Mouse (Mus musculus) ES-E14 (cell line): ENCODE measurements at regions not wholly inside any gene's neighbourhood (a gene's known extent, or its start where the extent isn't known, plus 50 kb on each side); places are given as distances from the start of the nearest gene placed in this dataset.

Experiments
- CHD2 ChIP-seq: IDR thresholded peaks from 2 replicates; pipeline ENCODE4 v1.6.1; 2014; ENCODE audit warnings: mild to moderate bottlenecking, low read depth, low read length, inconsistent platforms
- HCFC1 ChIP-seq: IDR thresholded peaks from 2 replicates; pipeline ENCODE4 v1.6.1; 2012; ENCODE audit warnings: low read length, inconsistent platforms, borderline replicate concordance; ENCODE audit not compliant: insufficient read depth
- MAFK ChIP-seq: IDR thresholded peaks from 2 replicates; pipeline ENCODE4 v1.6.1; 2014; ENCODE audit warnings: mild to moderate bottlenecking, low read depth, low read length, inconsistent platforms; ENCODE audit not compliant: insufficient read depth
- ZNF384 ChIP-seq: IDR thresholded peaks from 2 replicates; pipeline ENCODE4 v1.6.1; 2012; ENCODE audit warnings: low read depth, low read length, inconsistent platforms

DNA sequence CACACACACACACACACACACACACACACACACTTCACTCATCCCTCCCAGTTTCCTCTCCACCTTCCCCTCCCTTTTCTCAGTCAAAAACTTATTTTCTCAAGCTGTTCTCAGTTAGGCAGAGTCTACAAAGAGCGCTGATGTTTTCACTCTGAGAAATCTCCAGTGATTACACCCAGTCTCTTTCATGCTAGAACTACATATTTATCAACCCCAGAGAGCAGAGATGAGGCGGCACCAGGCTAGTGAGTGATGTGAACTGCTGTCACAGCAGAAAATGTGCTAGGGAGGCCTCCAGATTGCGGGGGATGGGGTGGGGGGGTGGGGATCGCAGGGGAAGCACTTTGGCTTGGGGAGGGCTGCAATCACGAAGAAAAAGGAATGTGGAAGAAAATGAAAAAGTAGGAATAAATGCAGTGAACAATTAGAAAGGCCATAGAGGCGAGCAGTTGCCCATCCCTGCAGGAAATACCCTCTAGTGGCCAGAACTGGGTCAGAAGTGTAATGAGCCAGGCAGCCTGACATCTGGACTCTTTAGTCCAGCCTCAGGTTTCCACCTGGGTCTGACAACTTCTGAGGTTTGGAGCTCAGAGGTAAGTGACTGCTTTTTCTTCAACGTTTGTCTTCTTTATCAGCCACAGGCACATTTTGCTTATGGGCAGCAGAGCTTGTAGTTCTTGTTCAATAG lies 276.9 kb downstream of the Nuf2 start:
- TF ChIP-seq MAFK (no peak), ZNF384 (no peak), HCFC1 (no peak), CHD2 (no peak)
